Mouse (Mus musculus) effector memory CD4-positive, alpha-beta T cell, adult 5 months (primary cell): Measurements from ENCODE around the gene Pdcd11. TPM values are rescaled to one million over a fixed set of nuclear protein-coding genes. Genes with fewer than 3 reads are reported as not detected.

ENCODE experiments used
- polyA plus RNA-seq: library from polyadenylated mRNA; unstranded; fragments of 100-300 nt; shearing (Covaris generic); gene quantifications from one replicate; pipeline ENCODE4 v1.2.1, GENCODE M21; 2017

The Pdcd11 gene
- polyA plus RNA-seq, result 19.1 TPM

DNA sequence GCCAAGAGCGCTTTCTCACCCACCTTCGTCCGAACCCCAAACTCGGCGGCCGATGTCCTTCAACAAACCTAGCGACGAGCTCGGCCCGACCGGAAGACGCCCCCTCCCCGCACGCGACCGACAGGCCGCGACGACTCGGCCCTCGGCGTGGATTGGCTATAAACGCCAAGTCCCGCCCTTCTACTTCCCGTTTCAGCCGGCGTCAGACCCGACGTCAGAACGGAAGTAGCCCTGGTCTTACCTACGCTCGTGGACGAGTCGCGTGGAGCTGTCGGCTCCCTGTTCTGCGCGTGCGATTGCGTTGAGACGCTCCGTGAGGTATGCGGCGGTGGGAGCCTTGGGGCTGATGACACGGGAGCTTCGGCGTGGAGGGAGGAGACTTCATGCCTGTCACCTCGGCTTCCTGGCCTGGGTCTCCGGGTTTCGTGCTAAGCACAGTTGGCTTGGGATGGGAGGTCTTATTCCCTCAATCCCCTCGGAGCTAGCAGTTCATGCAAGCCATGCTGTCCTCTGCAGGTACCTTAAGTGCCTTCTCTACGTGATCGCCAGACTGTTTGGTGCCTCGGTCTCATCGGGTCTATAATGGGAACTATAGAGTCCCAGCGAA is at the start of gene Pdcd11, which contains the start of gene Usmg5:
Gene Pdcd11, plus strand, starts transcription at position 219 of the 607 bp plus-strand sequence.
Gene Usmg5, minus strand, starts transcription at position 98 of the 607 bp plus-strand sequence.

GRCm38 (mm10) chr19:47050271-47051032 is 40.1 kb upstream of the Pdcd11 start, which contains the start of gene Pcgf6:
Gene Pcgf6 (minus strand): TSS chr19:47050906.

GRCm38 (mm10) chr19:47067096-47067882 is 23.3 kb upstream of the Pdcd11 start, which contains the start of gene Taf5:
Gene Taf5 (plus strand): TSS chr19:47067746.

DNA sequence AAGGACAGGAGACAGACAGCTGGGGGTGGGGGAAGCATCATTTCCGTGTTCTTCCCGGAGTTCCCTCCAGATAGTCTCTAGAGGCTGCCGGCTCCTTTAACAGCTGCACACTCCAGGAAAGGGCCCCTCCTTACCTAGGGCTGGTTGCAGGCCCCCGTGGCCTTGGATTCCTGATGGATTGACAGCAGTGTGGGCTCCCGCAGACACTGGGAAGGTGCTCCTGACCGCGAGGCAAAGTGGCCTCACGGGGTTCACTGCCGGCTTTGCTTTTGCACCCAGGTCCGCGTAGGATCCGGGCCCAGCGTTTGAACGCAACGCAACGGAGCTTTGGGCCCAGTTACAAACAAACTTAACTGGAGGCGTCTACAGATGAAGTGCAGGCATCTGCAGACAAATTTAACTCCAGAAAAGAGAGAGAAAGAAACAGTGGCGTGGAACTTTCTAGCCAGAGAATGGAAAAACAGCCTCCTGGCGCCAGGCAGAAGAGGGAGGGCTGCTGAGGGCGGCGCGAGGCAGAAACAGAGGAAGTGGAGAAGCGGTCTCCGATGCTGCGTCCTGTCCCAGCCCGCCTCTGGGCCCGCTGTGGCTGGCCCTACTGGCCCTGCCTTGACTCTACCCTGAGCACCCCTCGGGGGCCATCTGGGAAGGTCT is 47.3 kb downstream of the Pdcd11 start, which contains the start of gene Calhm2:
Gene Calhm2, minus strand, starts transcription at position 524 of the 651 bp plus-strand sequence.

GRCm38 (mm10) chr19:47144154-47144553 is 53.6 kb downstream of the Pdcd11 start, which contains the start of gene Calhm1:
Gene Calhm1 (minus strand): TSS chr19:47144254.

DNA sequence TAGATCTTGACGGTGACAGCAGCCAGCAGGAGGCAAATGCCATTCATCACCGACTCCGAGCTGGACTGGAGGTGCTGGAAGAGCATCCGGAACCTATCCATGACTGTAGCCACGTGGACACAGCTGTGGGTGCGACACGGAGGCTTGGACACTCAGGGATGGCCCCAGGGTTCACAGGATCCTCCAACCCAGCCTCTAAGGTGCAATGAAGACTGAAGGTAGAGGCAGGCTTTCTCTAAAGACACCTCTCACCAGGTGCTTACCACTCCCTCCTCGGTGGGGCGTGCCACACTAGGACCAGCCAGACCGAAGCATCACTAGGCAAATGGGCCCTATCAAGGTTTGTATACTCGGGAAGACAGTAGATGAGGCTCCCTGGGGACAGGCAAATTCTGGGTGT is 67.1 kb downstream of the Pdcd11 start, which contains the start of gene Calhm3:
Gene Calhm3, minus strand, starts transcription at position 101 of the 400 bp plus-strand sequence.

DNA sequence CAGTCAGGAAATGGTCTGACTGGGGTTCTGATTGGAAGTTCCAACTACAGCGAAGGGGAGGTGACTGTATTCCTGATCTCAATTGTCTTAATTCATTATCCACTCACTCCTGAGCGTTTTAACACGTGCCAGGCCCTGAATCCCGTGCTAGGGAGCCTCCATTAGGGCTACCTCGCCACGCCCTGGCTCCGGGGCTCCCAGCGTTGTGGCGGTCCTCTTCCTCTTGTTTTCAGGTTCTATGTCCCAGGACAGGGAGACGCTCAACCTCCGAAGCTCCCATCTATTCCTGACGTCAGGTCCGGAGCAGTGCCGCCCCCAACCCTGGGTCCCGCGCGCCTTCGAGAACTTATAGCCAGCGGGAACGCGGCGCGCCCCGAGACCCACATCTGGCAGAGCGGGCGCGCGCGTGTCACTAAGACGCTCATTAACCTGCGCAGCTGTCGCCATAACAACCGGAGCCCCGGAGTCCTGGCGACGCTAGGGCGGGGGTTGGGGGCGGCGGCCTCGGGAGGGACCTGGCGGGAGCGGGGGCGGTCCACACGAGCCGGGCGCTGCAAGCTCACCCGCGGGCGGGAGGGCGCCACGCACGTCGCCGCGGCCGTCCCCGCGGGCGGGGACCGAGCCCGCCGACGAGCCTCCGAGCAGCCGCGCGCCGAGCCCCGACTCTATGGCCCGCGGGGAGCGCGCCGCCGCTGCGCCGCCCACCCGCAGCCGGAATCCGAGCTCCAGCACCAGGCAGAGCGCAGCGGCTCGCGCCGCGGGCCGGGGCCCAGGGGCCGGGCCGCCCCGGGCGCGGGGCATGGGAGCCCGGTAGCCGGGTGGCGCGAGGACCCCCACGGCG is 88.1 kb downstream of the Pdcd11 start, which contains the start of gene Neurl1a:
Gene Neurl1a, plus strand, starts transcription at position 390 of the 841 bp plus-strand sequence.

Other genes with a start within 250 kb of the Pdcd11 start
- not detected for gene Ina, start 76.1 kb upstream of the Pdcd11 start, polyA plus RNA-seq
- 84.9 TPM for gene Nt5c2, start 75.6 kb upstream of the Pdcd11 start, polyA plus RNA-seq
- 32.6 TPM for gene Pcgf6, start 39.9 kb upstream of the Pdcd11 start, polyA plus RNA-seq
- gene Taf5, start 23.0 kb upstream of the Pdcd11 start, polyA plus RNA-seq, result 33.3 TPM
- 838 TPM for gene Usmg5, start 121 bp upstream of the Pdcd11 start, polyA plus RNA-seq
- gene Calhm2, start 47.5 kb downstream of the Pdcd11 start, polyA plus RNA-seq, result 5.1 TPM
- not detected for gene Calhm1, start 53.5 kb downstream of the Pdcd11 start, polyA plus RNA-seq
- gene Calhm3, start 67.0 kb downstream of the Pdcd11 start, polyA plus RNA-seq, result not detected
- gene Neurl1a, start 88.1 kb downstream of the Pdcd11 start, polyA plus RNA-seq, result 0.15 TPM